Mouse (Mus musculus) CH12.LX (cell line): ENCODE data around the gene Bcl2l12. TPM values are rescaled to one million over a fixed set of nuclear protein-coding genes. Genes with fewer than 3 reads are reported as not detected.

ENCODE experiments used
- DNase-seq: peaks from one replicate; pipeline ENCODE4 v3.0.0-alpha.2; 2013; ENCODE audit errors: extremely low read depth
- H3K27ac ChIP-seq: 2 replicates; pipeline ENCODE4 v1.5.1; 2012; ENCODE audit warnings: low read depth, mild to moderate bottlenecking, control low read depth, moderate library complexity; ENCODE audit not compliant: insufficient read depth
- H3K27me3 ChIP-seq: replicated peaks from 2 replicates; pipeline ENCODE3; 2012; ENCODE audit warnings: inconsistent platforms
- H3K36me3 ChIP-seq, 2 experiments: replicated peaks in 1 of 2; 2 replicates each; pipeline versions ENCODE3 to v1.6.1; 2012; ENCODE audit warnings: inconsistent platforms in 1 of 2, low read length in 1 of 2, mild to moderate bottlenecking in 1 of 2, mixed read lengths in 1 of 2, moderate library complexity in 1 of 2; ENCODE audit not compliant: control insufficient read depth in 1 of 2, insufficient read depth in 1 of 2
- H3K4me1 ChIP-seq, 2 experiments: 2 replicates each; pipeline ENCODE4 v1.6.1; 2012; ENCODE audit warnings: inconsistent platforms in 1 of 2, moderate library complexity in 1 of 2; ENCODE audit not compliant: insufficient read depth in 2 of 2, control insufficient read depth in 1 of 2
- H3K4me2 ChIP-seq: 2 replicates; pipeline ENCODE4 v1.6.1; 2012; ENCODE audit warnings: low read depth, mild to moderate bottlenecking, control low read depth; ENCODE audit not compliant: poor library complexity, insufficient read depth, severe bottlenecking
- H3K4me3 ChIP-seq, 3 experiments: fragments of 150-350 bp in 1 of 3; sonication (generic) in 1 of 3; replicated peaks in 1 of 3; 2 replicates each; pipeline versions ENCODE3 to v1.5.1; 2011 to 2012; ENCODE audit warnings: low read depth in 2 of 3, low read length in 2 of 3, mild to moderate bottlenecking in 2 of 3, moderate library complexity in 2 of 3, control low read depth in 1 of 3, improper control_type of control experiment in 1 of 3, inconsistent platforms in 1 of 3, mixed read lengths in 1 of 3; ENCODE audit not compliant: poor library complexity in 1 of 3
- H3K79me2 ChIP-seq: replicated peaks from 2 replicates; pipeline ENCODE4 v1.6.1; 2012; ENCODE audit warnings: mild to moderate bottlenecking, moderate library complexity; ENCODE audit not compliant: control insufficient read depth, poor library complexity, insufficient read depth, severe bottlenecking; ENCODE audit errors: extremely low read depth
- H3K9ac ChIP-seq: 2 replicates; pipeline ENCODE4 v1.6.1; 2012; ENCODE audit warnings: low read depth, mild to moderate bottlenecking, control low read depth, moderate library complexity; ENCODE audit not compliant: insufficient read depth
- H3K9me3 ChIP-seq: replicated peaks from 2 replicates; pipeline ENCODE3; 2012; ENCODE audit warnings: low read length, inconsistent platforms, mixed read lengths
- BHLHE40 ChIP-seq: IDR thresholded peaks from 2 replicates; pipeline ENCODE4 v1.6.1; 2011; ENCODE audit warnings: mild to moderate bottlenecking, low read depth, low read length, improper control_type of control experiment
- CHD2 ChIP-seq: IDR thresholded peaks from 2 replicates; pipeline ENCODE4 v1.6.1; 2011; ENCODE audit warnings: low read length, improper control_type of control experiment
- CTCF ChIP-seq, 2 experiments: IDR thresholded peaks in 1 of 2; conservative IDR thresholded peaks in 1 of 2; 2 replicates each; pipeline ENCODE4 v1.5.1; 2011 to 2012; ENCODE audit warnings: low read depth in 2 of 2, low read length in 2 of 2, improper control_type of control experiment in 1 of 2, inconsistent platforms in 1 of 2, mild to moderate bottlenecking in 1 of 2, moderate library complexity in 1 of 2
- E2F4 ChIP-seq: IDR thresholded peaks from 2 replicates; pipeline ENCODE4 v1.6.1; 2011; ENCODE audit warnings: low read depth, low read length, improper control_type of control experiment; ENCODE audit not compliant: insufficient replicate concordance
- ELF1 ChIP-seq: IDR thresholded peaks from 2 replicates; pipeline ENCODE4 v1.6.1; 2014; ENCODE audit warnings: low read depth, mild to moderate bottlenecking, inconsistent platforms, low read length, improper control_type of control experiment
- EP300 ChIP-seq: IDR thresholded peaks from 2 replicates; pipeline ENCODE4 v1.6.1; 2011; ENCODE audit warnings: low read length, improper control_type of control experiment
- ETS1 ChIP-seq: conservative IDR thresholded peaks from 2 replicates; pipeline ENCODE4 v1.6.1; 2012; ENCODE audit warnings: low read depth, mild to moderate bottlenecking, inconsistent platforms, low read length, improper control_type of control experiment, moderate library complexity
- HCFC1 ChIP-seq: IDR thresholded peaks from 2 replicates; pipeline ENCODE4 v1.6.1; 2012; ENCODE audit warnings: low read depth, mild to moderate bottlenecking, inconsistent platforms, low read length, improper control_type of control experiment
- IRF4 ChIP-seq: IDR thresholded peaks from 2 replicates; pipeline ENCODE4 v1.6.1; 2014; ENCODE audit warnings: low read depth, mild to moderate bottlenecking, inconsistent platforms, low read length, improper control_type of control experiment
- JUN ChIP-seq: IDR thresholded peaks from 2 replicates; pipeline ENCODE4 v1.6.1; 2011; ENCODE audit warnings: low read depth, mild to moderate bottlenecking, low read length, improper control_type of control experiment, moderate library complexity; ENCODE audit not compliant: insufficient read depth
- JUND ChIP-seq: conservative IDR thresholded peaks from 2 replicates; pipeline ENCODE4 v1.6.1; 2011; ENCODE audit warnings: low read depth, low read length, improper control_type of control experiment
- KAT2A ChIP-seq: IDR thresholded peaks from 2 replicates; pipeline ENCODE4 v1.6.1; 2012; ENCODE audit warnings: low read length, improper control_type of control experiment, inconsistent platforms; ENCODE audit not compliant: insufficient replicate concordance
- MAFK ChIP-seq: IDR thresholded peaks from 2 replicates; pipeline ENCODE4 v1.6.1; 2011; ENCODE audit warnings: low read length, improper control_type of control experiment; ENCODE audit not compliant: insufficient replicate concordance
- MAX ChIP-seq: IDR thresholded peaks from 2 replicates; pipeline ENCODE4 v1.6.1; 2011; ENCODE audit warnings: low read length, improper control_type of control experiment
- MEF2A ChIP-seq: IDR thresholded peaks from 2 replicates; pipeline ENCODE4 v1.6.1; 2014; ENCODE audit warnings: low read depth, mild to moderate bottlenecking, inconsistent platforms, low read length, improper control_type of control experiment, borderline replicate concordance
- NELFE ChIP-seq: IDR thresholded peaks from 2 replicates; pipeline ENCODE4 v1.6.1; 2011; ENCODE audit warnings: low read depth, low read length, improper control_type of control experiment
- POLR2A ChIP-seq: IDR thresholded peaks from 2 replicates; pipeline ENCODE4 v1.6.1; 2011; ENCODE audit warnings: low read depth, mild to moderate bottlenecking, improper control_type of control experiment, low read length
- SIN3A ChIP-seq: IDR thresholded peaks from 2 replicates; pipeline ENCODE4 v1.6.1; 2012; ENCODE audit warnings: low read length, improper control_type of control experiment, inconsistent platforms
- USF1 ChIP-seq: IDR thresholded peaks from 2 replicates; pipeline ENCODE4 v1.6.1; 2014; ENCODE audit warnings: low read depth, mild to moderate bottlenecking, inconsistent platforms, low read length, improper control_type of control experiment
- ZKSCAN1 ChIP-seq: IDR thresholded peaks from 2 replicates; pipeline ENCODE4 v1.6.1; 2012; ENCODE audit warnings: low read depth, inconsistent platforms, low read length, improper control_type of control experiment, borderline replicate concordance
- ZMIZ1 ChIP-seq: IDR thresholded peaks from 2 replicates; pipeline ENCODE4 v1.6.1; 2012; ENCODE audit warnings: low read depth, mild to moderate bottlenecking, inconsistent platforms, low read length, improper control_type of control experiment
- dilution Hi-C: fragments of 300-500 bp; cut with MboI; formaldehyde crosslinking; loops from 2 replicates; pipeline ENCODE4 v1.14.3; 2020; ENCODE audit warnings: low sequenced_read_pairs; ENCODE audit not compliant: extremely low pct_unique_long_range_greater_than_20kb, extremely low pct_ligation_motif_present
- in situ Hi-C: fragments of 300-500 bp; cut with MboI; formaldehyde crosslinking; loops from 3 replicates; pipeline ENCODE4 v1.14.3; 2019; ENCODE audit warnings: low sequenced_read_pairs, low pct_ligation_motif_present, low pct_unique_long_range_greater_than_20kb, mixed read lengths
- polyA plus RNA-seq: library from polyadenylated mRNA; unstranded; fragments of >175 nt; gene quantifications from 2 replicates; pipeline ENCODE4 v1.2.1, GENCODE M21; 2012; ENCODE audit warnings: low read depth; ENCODE audit not compliant: insufficient read length
- total RNA-seq, 2 experiments: library from RNA; depleted of rRNA; stranded (reverse); fragments of 300-350 nt in 1 of 2; fragments of >200 nt in 1 of 2; gene quantifications; 2 replicates each; pipeline ENCODE4 v1.2.3; 2012 to 2014

Gene Bcl2l12
- total and polyA plus RNA-seq, 3 experiments: 9.2 to 12.6 (median 11.8) TPM

- no peak for TF ChIP-seq ZMIZ1
- no peak for TF ChIP-seq NELFE
- no peak for TF ChIP-seq CHD2
- no peak for TF ChIP-seq MEF2A
- TF ChIP-seq KAT2A: no peak
- TF ChIP-seq JUN: no peak
- no peak for TF ChIP-seq CTCF (conservative IDR thresholded peaks at IDR 0.05 in 1 of 2, IDR thresholded peaks at IDR 0.05 in 1 of 2; ENCODE audit: low read depth in 2 of 2, low read length in 2 of 2)
- TF ChIP-seq E2F4: no peak
- TF ChIP-seq EP300: no peak
- TF ChIP-seq POLR2A: no peak
- TF ChIP-seq HCFC1: no peak
- no peak for TF ChIP-seq BHLHE40
- TF ChIP-seq JUND: no peak
- TF ChIP-seq IRF4: no peak
- no peak for TF ChIP-seq ZKSCAN1
- no peak for TF ChIP-seq MAX
- no peak for TF ChIP-seq ELF1
- no peak for TF ChIP-seq ETS1
- TF ChIP-seq, all 38 proteins: peak for 0
- Histone ChIP-seq H3K9ac (no peak overlapping the region), H3K79me2 (no peaks in the 10 kb centered on the region; the same call in 1 of the 2 replicates), H3K27ac (no peak overlapping the region), H3K9me3 (no peaks in the 10 kb centered on the region), H3K27me3 (no peaks in the 10 kb centered on the region), H3K4me2 (no peak overlapping the region), H3K4me1 (no peaks in the 10 kb centered on the region; a peak in 1 of 4 replicates), H3K4me3 (no peak overlapping the region), H3K36me3 (peaks cover 68 to 93% of the 10 kb centered on the region in 2 experiments)
- no peak for DNase-seq
- in situ Hi-C loops: no loop called here
- dilution Hi-C loops: no loop called here
These were observed 32.3 kb upstream of the Bcl2l12 start for GRCm38 (mm10) chr7:45030857-45031256.

- DNase-seq: no peak
- in situ Hi-C loops: no loop called here
- Histone ChIP-seq H3K4me2 (no peak overlapping the region), H3K9ac (no peak overlapping the region), H3K9me3 (no peaks in the 10 kb centered on the region), H3K4me1 (no peaks in the 10 kb centered on the region; a peak in 1 of 4 replicates), H3K79me2 (no peaks in the 10 kb centered on the region; the same call in 1 of the 2 replicates)
- TF ChIP-seq EP300 (no peak), MAFK (no peak), SIN3A (no peak), USF1 (no peak)
- TF ChIP-seq, all 38 proteins: peak for 0
- no peak overlapping the region for H3K4me3 ChIP-seq
- no peak overlapping the region for H3K27ac ChIP-seq
- H3K27me3 ChIP-seq: no peaks in the 10 kb centered on the region
- dilution Hi-C loops: no loop called here
- H3K36me3 ChIP-seq: peaks cover 63 to 90% of the 10 kb centered on the region in 2 experiments
These were observed 31.5 kb upstream of the Bcl2l12 start for GRCm38 (mm10) chr7:45029995-45030394.
